Mouse (Mus musculus) gastrocnemius, postnatal 10 days (tissue): ENCODE results near the gene Lsamp. TPM values are rescaled to one million over a fixed set of nuclear protein-coding genes. Genes with fewer than 3 reads are reported as not detected.

Experiments
- DNase-seq: peaks from one replicate; pipeline ENCODE4 v3.0.0; 2021; ENCODE audit warnings: mixed read lengths
- long read RNA-seq, 2 experiments: library from polyadenylated mRNA; stranded (forward); transcript quantifications; one replicate each; pipeline ENCODE4 v2.0.0; 2021
- total RNA-seq, 2 experiments: library from RNA; stranded (reverse); gene quantifications; 2 replicates each; pipeline ENCODE4 v1.2.3; 2021

Lsamp gene
- 1 to 10 TPM; 1.6 to 2.6 TPM for total RNA-seq
- long read RNA-seq, experiment 1: 0 reads
- long read RNA-seq, experiment 2: 0 reads

DNA sequence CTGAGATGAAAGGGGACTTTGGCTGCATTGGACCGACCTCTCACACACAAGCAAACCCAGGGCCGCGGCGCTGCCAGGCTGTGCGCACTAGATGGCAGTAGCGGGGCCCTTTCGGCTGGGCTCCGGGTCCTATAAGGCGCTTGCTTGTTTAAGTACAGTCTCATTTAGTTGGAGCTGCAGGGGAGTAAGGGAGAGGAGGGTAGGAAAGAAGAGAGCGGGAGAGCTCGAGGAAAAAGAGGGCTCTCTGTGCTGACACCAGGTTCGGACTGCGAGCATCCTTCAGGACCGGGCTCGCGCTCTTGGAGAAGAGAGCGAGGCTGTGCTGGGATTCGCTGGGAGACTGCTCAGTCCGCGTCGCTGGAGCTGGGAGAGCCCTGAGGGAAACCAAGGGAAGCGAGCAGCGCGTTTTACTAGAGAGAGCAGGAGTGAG, at the start of gene Lsamp:
Lsamp (plus strand) TSS at position 157 of the 430 bp plus-strand sequence.
- peak; percentile 59 for DNase-seq

DNA sequence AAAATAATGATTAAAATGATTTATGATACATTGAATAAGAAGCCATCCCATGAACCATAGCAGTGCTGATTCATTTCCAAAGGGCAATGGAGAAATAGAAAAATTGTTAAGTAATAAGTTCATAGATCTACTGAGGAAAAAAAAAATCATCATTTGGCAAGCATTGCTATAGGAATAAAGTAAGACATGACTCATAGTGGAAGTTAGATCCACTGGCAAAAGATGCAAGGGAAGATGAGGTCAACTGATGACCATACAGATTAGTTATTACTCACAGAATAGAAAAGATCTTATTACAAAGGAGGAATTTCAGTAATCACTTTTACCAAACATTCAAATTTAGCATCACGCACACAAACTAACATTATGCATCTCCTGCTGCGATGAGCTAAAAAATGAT, 26.5 kb upstream of the Lsamp start:
- DNase-seq: no peak

- no peak for DNase-seq
Measured at GRCm38 (mm10) chr16:39972712-39973111, 11.4 kb upstream of the Lsamp start.

DNA sequence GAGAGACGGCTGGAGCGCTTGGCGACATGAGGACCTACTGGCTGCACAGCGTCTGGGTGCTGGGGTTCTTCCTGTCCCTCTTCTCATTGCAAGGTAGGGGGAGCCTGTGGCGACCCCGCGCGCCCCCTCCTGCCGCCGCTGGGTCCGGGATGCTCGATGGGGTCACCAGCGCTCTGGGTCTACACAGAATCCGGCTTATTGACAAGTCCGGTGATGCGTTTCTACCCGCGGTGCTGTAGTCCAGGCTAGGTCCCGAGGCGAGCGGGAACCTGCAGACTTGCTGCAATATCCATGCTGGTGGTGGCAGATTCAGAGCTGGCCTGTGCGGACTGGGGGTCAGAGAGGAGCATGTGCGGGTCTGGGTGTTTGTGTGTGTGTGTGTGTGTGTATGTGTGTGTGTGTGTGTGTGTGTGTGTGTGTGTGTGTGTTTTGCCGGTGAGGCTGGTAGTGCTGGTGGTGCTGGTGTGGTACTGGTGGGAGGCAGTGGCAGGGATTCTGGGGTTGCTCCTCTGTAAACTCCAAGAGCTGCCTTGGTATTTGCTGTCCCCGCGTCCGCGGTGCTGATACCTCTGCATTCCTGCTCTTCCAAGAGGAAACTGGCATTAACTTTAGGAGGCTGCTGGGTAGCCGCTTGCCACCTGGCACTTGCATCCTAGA, 602 bp downstream of the Lsamp start:
- peak; percentile 6 for DNase-seq

- DNase-seq: no peak
Measured at GRCm38 (mm10) chr16:39988466-39988865, 4.3 kb downstream of the Lsamp start.

DNA sequence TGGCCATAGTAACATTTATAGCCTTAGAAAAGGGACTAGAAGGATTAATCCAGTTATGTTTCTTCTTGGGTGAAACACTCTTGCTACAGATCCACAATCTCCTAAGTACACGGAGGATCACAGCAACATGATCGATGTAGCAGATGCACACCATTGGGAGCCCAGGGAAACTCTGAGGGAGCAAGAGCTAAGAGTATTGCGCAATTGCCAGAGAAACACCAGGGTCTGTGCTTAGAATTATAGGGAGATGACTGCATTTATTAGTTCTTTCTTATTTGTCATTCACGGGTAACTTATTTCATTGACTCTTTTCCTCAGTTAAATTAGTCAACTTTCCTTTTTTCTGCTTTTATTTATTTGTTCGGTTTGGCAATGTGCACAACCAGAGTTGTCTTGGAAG, 10.7 kb downstream of the Lsamp start:
- no peak for DNase-seq

DNA sequence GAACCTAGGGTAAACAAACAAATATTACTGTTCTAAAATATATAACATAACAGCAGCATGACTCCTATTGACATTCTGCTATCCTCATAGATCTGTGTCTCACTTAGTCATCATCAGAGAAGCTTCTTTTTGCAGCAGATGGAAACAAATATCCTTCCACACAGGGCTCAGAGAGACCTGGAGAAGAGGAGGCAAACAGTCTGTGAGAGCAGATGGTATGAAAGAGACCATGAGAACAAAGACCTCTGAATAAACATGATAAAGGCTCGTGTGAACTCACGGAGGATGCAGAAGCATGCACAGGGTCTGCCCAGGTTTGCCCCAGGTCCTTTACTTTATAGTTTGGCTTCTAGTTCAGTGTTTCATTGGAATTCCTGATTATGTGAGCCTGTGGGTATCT, 24.6 kb downstream of the Lsamp start:
- no peak for DNase-seq

DNA sequence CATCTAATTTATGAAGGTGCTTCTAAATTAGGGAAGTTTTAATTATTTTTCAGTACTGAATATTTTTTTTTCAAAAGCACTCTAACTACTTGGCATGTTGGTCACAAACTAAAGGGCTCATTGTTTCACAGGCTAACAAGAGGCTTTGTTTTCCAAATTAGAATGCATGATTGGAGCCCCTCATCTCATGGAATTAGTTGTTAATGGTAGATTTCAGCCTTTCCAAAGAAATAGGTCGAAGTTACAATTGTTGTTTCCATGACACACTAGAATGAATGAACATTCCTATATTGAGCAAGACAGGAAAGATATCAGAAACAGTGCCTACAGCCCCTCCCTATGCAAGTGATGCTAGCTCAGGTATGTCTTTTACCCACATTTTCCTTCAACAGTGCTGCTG, 26.9 kb downstream of the Lsamp start:
- DNase-seq: no peak

DNA sequence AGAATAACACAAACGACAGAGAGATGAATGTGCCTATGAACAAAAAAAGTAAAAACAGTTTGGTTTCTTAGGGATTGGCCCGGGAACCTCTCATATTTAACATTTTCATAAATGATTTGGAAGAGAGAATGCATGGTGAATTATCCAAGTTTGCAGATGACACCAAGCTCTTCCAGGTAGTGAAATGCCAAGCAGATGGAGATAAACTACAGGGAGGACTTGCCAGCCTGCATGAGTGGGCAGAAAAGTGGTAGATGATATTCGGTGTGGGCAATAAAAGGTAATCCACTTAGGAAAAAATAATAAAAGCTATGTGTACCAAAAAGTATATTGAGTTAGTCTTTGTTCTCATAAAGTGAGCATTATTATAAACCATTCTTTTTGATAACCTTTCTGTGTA, 38.5 kb downstream of the Lsamp start:
- DNase-seq: no peak

GRCm38 (mm10) chr16:40036719-40037118, 52.6 kb downstream of the Lsamp start:
- no peak for DNase-seq

GRCm38 (mm10) chr16:40059546-40059945, 75.4 kb downstream of the Lsamp start:
- no peak for DNase-seq

DNA sequence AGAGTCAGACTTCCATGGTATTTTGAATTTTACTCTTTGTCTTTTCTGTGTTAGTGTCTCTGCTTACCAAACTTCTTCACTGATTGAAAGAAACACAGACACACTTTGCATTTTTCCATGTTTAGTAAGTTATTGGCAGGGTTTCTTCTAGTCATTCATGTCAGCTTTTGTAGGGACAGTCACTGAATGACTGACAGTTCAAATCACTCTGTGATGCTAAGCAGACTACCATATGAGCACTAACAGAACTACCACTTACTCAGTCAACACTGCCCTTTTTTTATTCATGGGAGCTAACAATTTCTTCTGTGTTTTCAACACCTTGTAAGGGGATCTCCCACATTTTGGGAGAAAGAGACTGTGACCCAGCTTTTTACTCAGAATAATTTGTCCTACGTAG, 75.8 kb downstream of the Lsamp start:
- no peak for DNase-seq

- no peak for DNase-seq
Measured at GRCm38 (mm10) chr16:40060491-40060890, 76.3 kb downstream of the Lsamp start.

GRCm38 (mm10) chr16:40075556-40075955, 91.4 kb downstream of the Lsamp start:
- DNase-seq: peak; percentile 26

- DNase-seq: no peak
Measured at GRCm38 (mm10) chr16:40080224-40080623, 96.1 kb downstream of the Lsamp start.

DNA sequence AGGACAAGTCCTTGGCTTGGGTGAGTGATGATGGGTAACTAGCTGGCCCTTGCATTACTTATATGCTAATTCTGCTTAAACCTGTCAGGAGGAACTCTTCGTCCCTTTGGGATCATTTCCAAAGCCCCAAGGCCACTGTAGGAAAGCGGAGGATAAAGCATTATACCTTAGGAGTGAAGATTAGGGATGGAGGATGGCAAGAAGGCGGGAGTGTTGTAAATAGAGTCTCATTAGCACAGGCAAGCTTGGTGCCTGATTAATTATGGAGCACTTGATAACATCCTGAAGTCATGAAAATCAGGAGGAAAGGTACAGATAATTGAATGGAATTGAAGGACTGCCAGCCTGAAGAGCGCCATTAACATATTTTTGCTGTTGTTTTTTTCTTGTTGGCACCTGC, 120.2 kb downstream of the Lsamp start:
- no peak for DNase-seq

- DNase-seq: no peak
Measured at GRCm38 (mm10) chr16:40182918-40183317, 198.8 kb downstream of the Lsamp start.

DNA sequence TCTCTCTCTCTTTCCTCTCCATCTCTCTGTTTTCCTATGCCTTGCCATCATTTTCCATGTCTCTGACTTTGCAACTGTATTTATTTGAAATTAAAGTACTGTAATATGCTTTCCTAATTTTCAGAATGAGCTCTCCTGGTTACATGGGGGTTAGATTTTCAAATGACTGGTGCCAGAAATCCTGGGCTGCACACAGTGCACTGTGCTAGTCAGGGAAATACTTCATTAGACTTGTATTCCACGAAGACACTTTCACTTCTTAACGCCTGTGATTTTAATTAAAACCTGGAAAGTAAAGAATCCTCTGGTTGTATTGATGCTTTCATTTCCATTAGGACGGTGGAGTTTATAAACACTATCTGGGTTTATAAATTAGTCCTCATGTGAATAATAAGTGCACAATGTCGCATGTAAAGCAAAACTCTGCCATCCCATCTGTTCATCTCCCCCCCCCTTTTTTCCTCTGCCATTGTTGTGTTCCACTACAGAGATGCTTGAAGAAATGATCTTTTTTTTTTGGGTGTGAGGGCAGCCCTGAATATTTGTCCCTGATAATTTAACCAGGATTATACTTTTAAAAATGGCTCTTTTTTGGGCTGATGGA, 203.9 kb downstream of the Lsamp start:
- no peak for DNase-seq

DNA sequence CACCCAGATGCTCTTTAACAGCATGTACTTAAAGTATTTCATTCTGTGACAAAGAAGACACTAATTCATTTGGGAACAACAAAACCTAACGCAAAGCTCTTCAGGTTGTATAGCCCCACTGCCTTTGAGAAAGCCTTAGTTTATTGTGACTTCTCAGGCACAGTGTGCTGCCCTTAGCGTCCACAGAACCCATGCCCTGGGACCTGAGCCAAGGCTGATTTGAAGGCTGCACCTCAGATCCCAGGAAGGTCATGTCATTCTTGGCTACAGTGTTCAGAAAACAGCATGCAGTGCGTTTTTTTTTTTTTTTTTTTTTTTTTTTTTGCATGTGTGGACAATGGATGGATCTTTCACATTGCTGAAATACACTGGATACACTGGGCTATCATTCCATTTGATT, 210.2 kb downstream of the Lsamp start:
- DNase-seq: no peak

- DNase-seq: no peak
Measured at GRCm38 (mm10) chr16:40194839-40195238, 210.7 kb downstream of the Lsamp start.

GRCm38 (mm10) chr16:40228627-40229026, 244.5 kb downstream of the Lsamp start:
- no peak for DNase-seq

GRCm38 (mm10) chr16:40233066-40233465, 248.9 kb downstream of the Lsamp start:
- DNase-seq: no peak

DNA sequence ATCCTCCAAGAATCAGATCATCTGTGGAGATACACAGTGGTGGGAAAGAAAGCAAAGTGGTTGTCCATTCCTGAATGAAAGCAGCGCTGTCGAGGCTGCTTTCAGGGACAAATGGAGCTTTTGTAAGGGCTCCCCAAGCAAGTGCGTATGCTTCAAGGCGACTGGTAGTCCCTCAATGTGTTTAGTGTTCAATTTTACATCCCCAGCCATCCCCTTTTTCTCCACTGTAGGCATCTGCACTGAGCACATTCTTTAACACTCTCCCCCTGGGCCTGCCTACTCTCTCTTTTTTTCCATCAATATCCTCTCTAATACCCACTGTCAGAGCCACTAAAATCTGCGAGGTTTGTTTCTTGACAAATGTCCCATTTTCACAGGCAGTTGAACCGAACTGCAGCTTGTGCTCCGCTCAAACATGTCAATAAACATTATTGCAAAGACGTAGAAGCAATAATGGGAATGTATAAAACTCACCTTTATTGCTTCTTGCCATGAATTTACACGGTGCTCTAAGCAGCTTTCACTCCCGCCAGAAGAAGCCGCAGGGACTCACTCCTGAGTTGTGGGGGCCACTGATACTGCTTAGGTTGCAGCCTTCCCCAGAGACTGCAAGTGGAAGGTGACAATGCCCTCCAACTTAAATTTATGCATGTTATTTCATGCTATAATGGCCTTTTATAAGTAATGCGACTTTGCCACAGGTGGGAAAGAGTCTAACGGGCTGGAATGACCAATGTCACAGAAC, 250.2 kb downstream of the Lsamp start:
- DNase-seq: no peak

DNA sequence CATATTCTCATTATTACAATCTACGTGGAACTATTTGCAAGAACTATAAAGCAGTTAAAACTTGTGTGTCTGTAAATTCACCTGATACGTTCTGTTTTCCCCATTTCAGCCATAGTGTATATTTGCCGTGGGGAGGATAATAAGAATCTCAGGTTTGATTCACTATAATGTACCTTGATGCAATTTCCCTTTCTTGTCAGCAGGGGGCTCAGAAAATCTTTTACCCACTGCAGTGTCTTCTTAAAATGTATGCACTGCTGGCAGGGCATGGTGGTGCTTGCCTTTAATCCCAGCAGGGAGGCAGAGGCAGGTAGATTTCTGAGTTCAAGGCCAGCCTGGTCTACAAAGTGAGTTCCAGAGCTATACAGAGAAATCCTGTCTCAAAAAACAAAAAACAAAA, 287.7 kb downstream of the Lsamp start:
- DNase-seq: no peak
